Mouse (Mus musculus): ENCODE results near the gene Six6.

Gene Six6

DNA sequence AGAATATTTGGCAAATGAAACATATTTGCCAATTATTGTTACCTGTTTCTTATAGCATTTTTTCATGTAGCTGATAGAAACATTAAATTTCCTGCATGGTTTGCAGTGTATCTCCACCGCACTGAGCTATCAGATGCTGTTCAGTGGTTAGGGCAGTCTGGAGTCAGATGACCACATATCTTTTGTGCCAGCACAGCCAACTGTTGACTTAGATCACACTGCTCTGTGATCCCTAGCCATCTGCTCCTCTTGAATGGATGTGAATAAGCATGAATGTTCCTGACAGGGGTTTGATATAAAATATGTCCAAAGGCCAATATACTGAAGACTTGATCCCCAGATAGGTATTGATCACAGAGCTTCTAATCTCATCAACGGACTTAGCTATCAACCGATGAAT, 18.8 kb downstream of the Six6 start:
- DNase-seq: no peak

DNA sequence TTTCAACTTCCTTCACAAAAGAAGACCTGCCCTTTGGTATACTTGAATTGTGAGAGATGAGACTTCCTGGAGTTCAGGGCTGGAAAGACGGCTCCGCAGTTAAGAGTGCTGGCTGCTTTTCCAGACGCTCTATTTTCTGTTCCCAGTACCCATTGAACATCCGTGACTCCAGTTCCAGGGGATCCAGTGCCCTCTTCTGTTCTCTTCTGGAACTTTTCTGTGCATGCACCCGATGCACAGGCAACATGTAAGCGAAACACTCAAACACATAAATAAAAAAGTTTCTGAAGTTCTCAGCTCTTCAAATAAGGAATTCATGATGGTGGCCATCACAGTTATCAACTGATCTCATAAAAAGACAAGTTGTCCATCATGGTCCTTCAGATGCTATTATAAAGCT, 23.1 kb downstream of the Six6 start:
- DNase-seq: no peak

DNA sequence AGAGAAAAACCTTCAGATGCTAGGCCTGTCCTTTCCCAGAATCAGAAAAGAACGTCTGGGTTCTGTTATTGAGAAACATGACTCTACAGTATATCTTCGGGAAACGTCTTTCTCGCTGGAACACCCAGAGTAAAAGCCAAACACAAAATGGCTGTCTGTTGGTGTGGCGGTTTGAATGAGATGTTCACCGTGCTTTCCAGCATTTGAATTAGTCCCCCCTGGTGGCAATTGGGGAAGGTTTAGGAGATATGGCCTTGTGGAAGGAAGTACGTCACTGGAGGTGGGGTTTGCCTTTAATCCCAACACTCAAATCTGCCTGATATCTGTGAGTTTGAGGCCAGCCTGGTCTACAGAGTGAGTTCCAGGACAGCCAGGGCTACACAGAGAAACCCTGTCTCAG, 27.8 kb downstream of the Six6 start:
- DNase-seq: no peak

DNA sequence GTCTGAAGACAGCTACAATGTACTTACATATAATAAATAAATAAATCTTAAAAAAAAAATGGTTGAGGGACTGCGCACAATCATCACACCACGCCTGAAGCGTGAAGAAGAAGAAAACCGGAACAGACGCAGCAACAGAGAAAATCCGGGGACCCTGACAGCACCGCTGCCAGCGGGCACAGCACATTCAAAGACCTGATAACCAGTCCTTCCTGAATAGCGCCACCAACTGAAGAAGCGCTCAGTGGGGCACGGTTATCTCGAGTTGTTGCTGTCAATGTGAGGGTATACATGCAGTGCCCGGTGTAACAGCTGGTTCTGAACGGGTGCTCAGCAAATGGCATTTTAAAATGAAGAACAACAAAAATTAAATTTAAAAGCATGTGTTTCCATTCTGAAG, 30.9 kb downstream of the Six6 start:
- no peak for DNase-seq

DNA sequence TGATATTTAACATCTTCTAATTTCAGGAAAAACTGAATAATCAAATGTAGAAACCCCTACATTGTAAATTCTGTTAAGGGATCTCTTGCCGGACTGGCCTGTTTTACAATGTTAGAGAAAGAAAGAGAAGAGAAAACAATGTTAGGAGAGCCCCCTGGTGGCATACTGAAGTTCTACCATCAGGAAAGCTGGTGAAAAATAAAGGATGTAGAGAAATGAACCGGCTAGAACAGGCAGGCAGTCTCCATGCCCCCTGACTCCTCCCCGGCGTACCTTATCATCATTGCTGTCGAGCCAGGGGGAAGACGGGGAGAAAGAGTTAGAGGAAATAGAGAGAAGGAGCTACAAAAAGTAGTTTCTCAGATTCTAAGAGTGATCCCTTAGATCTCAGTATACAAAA, 33.5 kb downstream of the Six6 start:
- peak; percentile 4 for DNase-seq

DNA sequence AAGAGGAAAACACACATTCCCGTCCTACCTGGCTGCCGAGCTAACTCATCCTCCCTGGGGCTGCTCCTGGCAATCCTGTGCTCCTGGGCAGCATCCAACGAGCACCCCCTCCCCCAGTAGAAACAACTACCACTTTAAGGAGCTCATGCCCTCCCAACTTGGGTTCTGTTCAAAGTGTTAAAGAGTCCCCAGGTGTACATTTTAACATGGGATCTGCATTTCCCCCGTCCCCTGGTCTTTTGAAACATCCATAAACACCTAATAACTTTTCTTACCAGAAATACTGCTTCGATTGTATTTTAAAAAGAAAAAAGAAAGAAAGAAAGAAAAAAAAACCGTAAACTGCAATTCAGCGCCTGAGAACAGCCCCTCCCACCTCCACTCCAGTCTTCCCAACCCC, 36.5 kb downstream of the Six6 start:
- DNase-seq: no peak

DNA sequence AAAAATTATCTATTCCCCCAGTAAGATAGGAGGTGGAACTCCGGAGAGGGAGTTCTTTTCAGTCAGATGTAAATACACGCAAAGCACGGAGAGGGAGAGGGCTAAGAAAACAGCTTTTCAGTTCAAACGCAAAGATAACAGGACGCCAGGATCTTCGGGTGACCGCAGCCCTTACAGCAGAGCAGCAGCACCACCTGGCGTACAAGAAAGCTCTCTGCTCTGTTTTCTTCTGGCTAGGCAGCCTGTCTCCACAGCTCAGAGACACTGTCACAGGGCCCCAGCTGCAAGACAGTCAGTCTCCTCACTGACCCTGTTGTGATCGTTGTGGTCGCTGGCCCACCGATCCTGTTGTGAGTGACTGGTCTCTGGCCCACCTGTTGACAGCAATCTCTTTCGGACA, 37.0 kb downstream of the Six6 start:
- DNase-seq: peak; percentile 42

DNA sequence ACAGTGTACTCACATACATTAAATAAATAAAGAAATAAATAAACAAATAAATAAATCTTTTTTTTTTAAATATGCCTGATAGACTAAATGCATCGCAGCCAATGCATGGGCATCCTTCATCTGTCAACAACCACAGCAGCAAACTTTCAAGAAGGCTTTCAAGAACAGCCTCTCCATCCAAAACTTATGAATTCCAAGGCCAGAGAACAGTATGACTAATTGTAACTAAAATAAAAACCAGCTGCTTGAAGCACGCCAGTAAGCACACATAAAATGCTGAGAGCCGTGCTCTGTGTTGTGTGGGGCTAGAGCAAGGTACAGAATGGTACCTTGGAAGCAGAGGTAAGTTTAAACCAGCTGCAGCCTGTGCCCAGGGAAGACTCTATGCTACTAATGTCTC, 38.2 kb downstream of the Six6 start:
- DNase-seq: no peak

DNA sequence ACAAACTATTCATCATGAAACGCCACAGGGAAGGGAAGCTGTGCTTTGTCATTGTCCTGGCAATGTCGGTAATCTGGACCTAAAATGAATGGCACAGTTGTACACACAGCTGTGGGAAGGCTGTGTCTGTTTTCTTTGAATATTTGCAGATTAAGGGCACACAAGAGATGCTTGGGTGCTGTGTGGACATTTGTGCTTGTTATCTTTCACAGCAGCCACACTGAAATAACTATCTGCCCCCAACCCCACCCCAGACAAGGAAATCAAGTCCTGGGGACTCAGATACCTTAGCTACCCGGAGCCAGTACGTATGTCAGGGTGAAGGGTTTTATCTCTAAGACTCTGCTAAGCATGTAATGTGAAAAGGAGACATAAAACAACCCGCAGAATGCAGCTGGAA, 39.5 kb downstream of the Six6 start:
- DNase-seq: no peak

DNA sequence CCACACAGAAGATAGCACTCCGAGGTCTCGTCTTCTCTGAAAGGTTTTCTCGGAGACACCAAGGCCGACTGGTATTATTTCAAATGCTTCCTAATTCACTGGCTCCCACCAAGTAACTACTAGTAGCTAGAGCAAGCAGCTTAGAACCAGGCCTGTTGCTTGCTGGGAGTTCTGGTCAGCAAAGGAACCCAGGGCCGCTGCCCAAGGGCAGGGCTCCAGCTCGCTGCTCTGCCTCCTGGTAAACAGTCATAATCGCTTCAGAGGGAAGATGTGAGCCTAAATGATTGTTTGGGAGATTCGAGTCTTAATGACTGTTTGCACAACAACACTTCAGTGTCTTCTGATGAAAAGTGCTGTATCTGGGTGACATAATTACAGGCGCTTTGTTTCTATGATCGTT, 42.9 kb downstream of the Six6 start:
- no peak for DNase-seq

DNA sequence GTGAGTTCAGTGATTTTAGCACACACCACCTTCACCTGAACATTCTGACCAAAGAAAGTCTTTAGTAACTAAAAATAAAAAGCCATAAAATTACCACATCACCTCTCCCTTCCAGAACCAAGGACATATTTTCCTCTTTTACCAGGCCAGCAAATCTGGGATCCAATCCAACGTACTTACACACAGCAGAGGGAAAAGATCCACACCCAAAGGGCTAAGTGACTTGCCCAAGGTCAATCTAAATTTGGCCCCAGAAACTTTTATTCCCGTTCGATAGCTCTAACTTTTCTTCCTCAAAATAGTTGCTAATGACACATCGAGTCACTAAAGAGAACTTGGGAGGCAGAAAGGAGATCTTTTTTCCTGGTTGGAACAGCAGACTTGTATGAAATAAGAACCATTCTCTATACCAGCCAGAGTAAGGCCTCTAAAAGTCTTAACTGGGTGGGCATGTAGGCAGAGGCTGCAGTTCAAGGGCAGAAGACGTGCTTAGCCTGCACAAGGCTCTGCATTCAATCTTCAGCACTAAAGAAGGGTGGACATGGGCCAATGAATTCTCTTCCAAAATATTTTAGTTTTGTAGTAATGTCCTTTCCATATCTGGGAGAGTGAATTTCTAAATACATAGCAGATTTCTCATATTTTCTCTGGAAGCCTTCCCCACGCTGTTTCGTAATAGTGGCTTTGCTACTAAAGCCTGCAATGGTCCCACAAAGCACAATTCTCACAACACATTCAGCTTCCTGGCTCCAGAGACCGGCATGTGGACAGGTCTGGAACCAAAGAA, 43.6 kb downstream of the Six6 start:
- no peak for DNase-seq

All from cerebellum, adult 9-11 months (tissue).